Mouse (Mus musculus): ENCODE measurements around the gene Ltb. TPM values are rescaled to one million over a fixed set of nuclear protein-coding genes. Genes with fewer than 3 reads are reported as not detected.

Ltb gene
- polyA plus RNA-seq (2012; ENCODE audit: insufficient read depth, insufficient read length, missing spikeins), result not detected in 2 replicates

GRCm38 (mm10) chr17:35193881-35194843 is at the start of gene Ltb:
Gene Ltb (plus strand): TSS chr17:35194439.
- Histone ChIP-seq H3K4me3 (ENCODE audit: insufficient read depth, low read length) (peak within 1 kb of the TSS; percentile 72), H3K27ac (ENCODE audit: insufficient read depth, low read depth, low read length) (no peak within 1 kb of the TSS; the same call in 1 of the 2 replicates), H3K4me1 (ENCODE audit: control insufficient read depth, insufficient read depth, low read length) (peaks cover 52% of the 10 kb centered on the region)
- TF ChIP-seq CTCF (IDR thresholded peaks at IDR 0.05; ENCODE audit: low read depth, low read length) (no peak), POLR2A (IDR thresholded peaks at IDR 0.05; ENCODE audit: borderline replicate concordance, low read depth, low read length) (no peak)

- Histone ChIP-seq H3K4me3 (ENCODE audit: insufficient read depth, low read length) (no peak overlapping the region), H3K4me1 (ENCODE audit: control insufficient read depth, insufficient read depth, low read length) (no peaks in the 10 kb centered on the region), H3K27ac (ENCODE audit: insufficient read depth, low read depth, low read length) (no peak overlapping the region)
- TF ChIP-seq POLR2A (IDR thresholded peaks at IDR 0.05; ENCODE audit: borderline replicate concordance, low read depth, low read length), result no peak
- TF ChIP-seq CTCF (IDR thresholded peaks at IDR 0.05; ENCODE audit: low read depth, low read length), result no peak
Measured at GRCm38 (mm10) chr17:35146139-35146538, 48.1 kb upstream of the Ltb start.

- H3K4me3 ChIP-seq (ENCODE audit: insufficient read depth, low read length), result no peak overlapping the region
- no peak overlapping the region for H3K27ac ChIP-seq (ENCODE audit: insufficient read depth, low read depth, low read length)
- no peaks in the 10 kb centered on the region for H3K4me1 ChIP-seq (ENCODE audit: control insufficient read depth, insufficient read depth, low read length)
- TF ChIP-seq CTCF (IDR thresholded peaks at IDR 0.05; ENCODE audit: low read depth, low read length) (no peak), POLR2A (IDR thresholded peaks at IDR 0.05; ENCODE audit: borderline replicate concordance, low read depth, low read length) (no peak)
Measured at GRCm38 (mm10) chr17:35147348-35147747, 46.9 kb upstream of the Ltb start.

- TF ChIP-seq POLR2A (IDR thresholded peaks at IDR 0.05; ENCODE audit: borderline replicate concordance, low read depth, low read length), result no peak
- TF ChIP-seq CTCF (IDR thresholded peaks at IDR 0.05; ENCODE audit: low read depth, low read length), result no peak
- H3K4me3 ChIP-seq (ENCODE audit: insufficient read depth, low read length), result no peak overlapping the region
- no peak overlapping the region for H3K27ac ChIP-seq (ENCODE audit: insufficient read depth, low read depth, low read length)
- H3K4me1 ChIP-seq (ENCODE audit: control insufficient read depth, insufficient read depth, low read length), result no peaks in the 10 kb centered on the region
Measured at GRCm38 (mm10) chr17:35147922-35148639, 46.2 kb upstream of the Ltb start.

GRCm38 (mm10) chr17:35152121-35152520 is 42.1 kb upstream of the Ltb start:
- H3K4me3 ChIP-seq (ENCODE audit: insufficient read depth, low read length), result no peak overlapping the region
- TF ChIP-seq POLR2A (IDR thresholded peaks at IDR 0.05; ENCODE audit: borderline replicate concordance, low read depth, low read length) (no peak), CTCF (IDR thresholded peaks at IDR 0.05; ENCODE audit: low read depth, low read length) (no peak)
- no peaks in the 10 kb centered on the region for H3K4me1 ChIP-seq (ENCODE audit: control insufficient read depth, insufficient read depth, low read length)
- no peak overlapping the region for H3K27ac ChIP-seq (ENCODE audit: insufficient read depth, low read depth, low read length)

- TF ChIP-seq CTCF (IDR thresholded peaks at IDR 0.05; ENCODE audit: low read depth, low read length), result no peak
- H3K27ac ChIP-seq (ENCODE audit: insufficient read depth, low read depth, low read length), result no peak overlapping the region
- no peaks in the 10 kb centered on the region for H3K4me1 ChIP-seq (ENCODE audit: control insufficient read depth, insufficient read depth, low read length)
- no peak overlapping the region for H3K4me3 ChIP-seq (ENCODE audit: insufficient read depth, low read length)
Measured at GRCm38 (mm10) chr17:35153077-35153476, 41.2 kb upstream of the Ltb start.

- no peak overlapping the region for H3K4me3 ChIP-seq (ENCODE audit: insufficient read depth, low read length)
- no peaks in the 10 kb centered on the region for H3K4me1 ChIP-seq (ENCODE audit: control insufficient read depth, insufficient read depth, low read length)
- H3K27ac ChIP-seq (ENCODE audit: insufficient read depth, low read depth, low read length), result no peak overlapping the region
- TF ChIP-seq POLR2A (IDR thresholded peaks at IDR 0.05; ENCODE audit: borderline replicate concordance, low read depth, low read length) (no peak), CTCF (IDR thresholded peaks at IDR 0.05; ENCODE audit: low read depth, low read length) (no peak)
Measured at GRCm38 (mm10) chr17:35153931-35154330, 40.3 kb upstream of the Ltb start.

GRCm38 (mm10) chr17:35154616-35155015 is 39.6 kb upstream of the Ltb start:
- Histone ChIP-seq H3K27ac (ENCODE audit: insufficient read depth, low read depth, low read length) (no peak overlapping the region), H3K4me3 (ENCODE audit: insufficient read depth, low read length) (no peak overlapping the region), H3K4me1 (ENCODE audit: control insufficient read depth, insufficient read depth, low read length) (no peaks in the 10 kb centered on the region)
- TF ChIP-seq POLR2A (IDR thresholded peaks at IDR 0.05; ENCODE audit: borderline replicate concordance, low read depth, low read length) (no peak), CTCF (IDR thresholded peaks at IDR 0.05; ENCODE audit: low read depth, low read length) (no peak)

GRCm38 (mm10) chr17:35155451-35155850 is 38.8 kb upstream of the Ltb start:
- no peak overlapping the region for H3K4me3 ChIP-seq (ENCODE audit: insufficient read depth, low read length)
- TF ChIP-seq CTCF (IDR thresholded peaks at IDR 0.05; ENCODE audit: low read depth, low read length) (no peak), POLR2A (IDR thresholded peaks at IDR 0.05; ENCODE audit: borderline replicate concordance, low read depth, low read length) (no peak)
- no peak overlapping the region for H3K27ac ChIP-seq (ENCODE audit: insufficient read depth, low read depth, low read length)
- no peaks in the 10 kb centered on the region for H3K4me1 ChIP-seq (ENCODE audit: control insufficient read depth, insufficient read depth, low read length)
